Mouse (Mus musculus) cortical plate, adult 2 months (tissue): Measurements from ENCODE around the gene Tnfsf11.

Experiments used
- CTCF ChIP-seq: fragments of 200-500 bp; IDR thresholded peaks from 2 replicates; pipeline ENCODE4 v1.5.1; 2011; ENCODE audit warnings: mild to moderate bottlenecking, control low read depth, low read length; ENCODE audit not compliant: insufficient read depth; ENCODE audit errors: extremely low read depth
- POLR2A ChIP-seq: fragments of 200-500 bp; IDR thresholded peaks from 2 replicates; pipeline ENCODE4 v1.6.1; 2011; ENCODE audit warnings: mild to moderate bottlenecking, low read length, control low read depth; ENCODE audit not compliant: insufficient read depth; ENCODE audit errors: extremely low read depth

GRCm38 (mm10) chr14:78237238-78237637, 70.6 kb downstream of the Tnfsf11 start:
- TF ChIP-seq CTCF (no peak), POLR2A (no peak)
